Mouse (Mus musculus) mature B cell (primary cell): Measurements from ENCODE around the gene Lamtor1.

Experiments used
- in situ Hi-C: fragments of 300-500 bp; cut with MboI; formaldehyde crosslinking; loops from 2 replicates; pipeline ENCODE4 v1.14.3; 2019

Gene Lamtor1

GRCm38 (mm10) chr7:101905561-101906286 is at the start of gene Lamtor1:
Gene Lamtor1, plus strand, starts transcription at chr7:101905904.
- in situ Hi-C loops: no loop called here

GRCm38 (mm10) chr7:101857094-101857493 is 48.6 kb upstream of the Lamtor1 start, which contains the start of gene Folr2:
Gene Folr2, minus strand, starts transcription at chr7:101857194.
- in situ Hi-C loops: no loop called here

- in situ Hi-C loops: no loop called here
Measured at GRCm38 (mm10) chr7:101858362-101858761, 47.3 kb upstream of the Lamtor1 start.

- in situ Hi-C loops: no loop called here
Measured at GRCm38 (mm10) chr7:101860978-101861377, 44.7 kb upstream of the Lamtor1 start.

- in situ Hi-C loops: no loop called here
Measured at GRCm38 (mm10) chr7:101862291-101862690, 43.4 kb upstream of the Lamtor1 start.

GRCm38 (mm10) chr7:101863415-101863814 is 42.3 kb upstream of the Lamtor1 start, which contains the start of gene Anapc15:
Gene Anapc15, plus strand, starts transcription at chr7:101863715.
- in situ Hi-C loops: no loop called here

- in situ Hi-C loops: no loop called here
Measured at GRCm38 (mm10) chr7:101866491-101867265, 39.0 kb upstream of the Lamtor1 start.

GRCm38 (mm10) chr7:101867482-101867881 is 38.2 kb upstream of the Lamtor1 start:
- in situ Hi-C loops: no loop called here

- in situ Hi-C loops: no loop called here
Measured at GRCm38 (mm10) chr7:101868241-101869162, 37.2 kb upstream of the Lamtor1 start.

- in situ Hi-C loops: no loop called here
Measured at GRCm38 (mm10) chr7:101869163-101869500, 36.6 kb upstream of the Lamtor1 start.

- in situ Hi-C loops: no loop called here
Measured at GRCm38 (mm10) chr7:101870629-101871028, 35.1 kb upstream of the Lamtor1 start, which contains the start of gene Folr1. Gene Folr1, minus strand, starts transcription at chr7:101870788.

GRCm38 (mm10) chr7:101871296-101871695 is 34.4 kb upstream of the Lamtor1 start:
- in situ Hi-C loops: no loop called here

- in situ Hi-C loops: no loop called here
Measured at GRCm38 (mm10) chr7:101875978-101876377, 29.7 kb upstream of the Lamtor1 start.

- in situ Hi-C loops: no loop called here
Measured at GRCm38 (mm10) chr7:101880855-101881254, 24.8 kb upstream of the Lamtor1 start.

GRCm38 (mm10) chr7:101882413-101883154 is 23.1 kb upstream of the Lamtor1 start:
- in situ Hi-C loops: no loop called here

GRCm38 (mm10) chr7:101884160-101884559 is 21.5 kb upstream of the Lamtor1 start:
- in situ Hi-C loops: no loop called here

- in situ Hi-C loops: no loop called here
Measured at GRCm38 (mm10) chr7:101886274-101886673, 19.4 kb upstream of the Lamtor1 start.

- in situ Hi-C loops: no loop called here
Measured at GRCm38 (mm10) chr7:101888460-101888859, 17.2 kb upstream of the Lamtor1 start.

GRCm38 (mm10) chr7:101895695-101896094 is 10.0 kb upstream of the Lamtor1 start:
- in situ Hi-C loops: no loop called here

- in situ Hi-C loops: no loop called here
Measured at GRCm38 (mm10) chr7:101896104-101897066, 9.3 kb upstream of the Lamtor1 start.
